Mouse (Mus musculus) forebrain, embryonic 16.5 days (tissue): ENCODE data around the gene Prrg2. TPM values are rescaled to one million over a fixed set of nuclear protein-coding genes. Genes with fewer than 3 reads are reported as not detected.
"Not testable (repeated sequence)": the region's sequence is repeated elsewhere in the genome, so short reads cannot be mapped to it uniquely, and the experiment has no call there.

Experiments used
- ATAC-seq: fragments of 200-750 bp; cut with Nextera tagmentation; 2 replicates; pipeline ENCODE4 v1.8.0; 2017; ENCODE audit warnings: mild to moderate bottlenecking, moderate library complexity
- H3K27ac ChIP-seq: fragments of 300-500 bp; sonication (generic); 2 replicates; pipeline ENCODE4 v1.5.1; 2014; ENCODE audit warnings: low read length, control low read depth
- H3K27me3 ChIP-seq: fragments of 300-500 bp; sonication (generic); replicated peaks from 2 replicates; pipeline ENCODE4 v1.6.1; 2014; ENCODE audit warnings: low read length; ENCODE audit not compliant: control insufficient read depth, insufficient read depth
- H3K36me3 ChIP-seq: fragments of 300-500 bp; sonication (generic); 2 replicates; pipeline ENCODE4 v1.6.1; 2014; ENCODE audit not compliant: control insufficient read depth, insufficient read depth
- H3K4me1 ChIP-seq: fragments of 300-500 bp; sonication (generic); replicated peaks from 2 replicates; pipeline ENCODE4 v1.6.1; 2014; ENCODE audit warnings: low read length; ENCODE audit not compliant: control insufficient read depth, insufficient read depth
- H3K4me2 ChIP-seq: fragments of 300-500 bp; sonication (generic); 2 replicates; pipeline ENCODE4 v1.6.1; 2014; ENCODE audit warnings: mild to moderate bottlenecking, low read length, control low read depth
- H3K4me3 ChIP-seq: fragments of 300-500 bp; sonication (generic); replicated peaks from 2 replicates; pipeline ENCODE4 v1.5.1; 2014; ENCODE audit warnings: mild to moderate bottlenecking, low read length, control low read depth
- H3K9ac ChIP-seq: fragments of 300-500 bp; sonication (generic); replicated peaks from 2 replicates; pipeline ENCODE4 v1.6.1; 2014; ENCODE audit warnings: low read depth, low read length, control low read depth
- H3K9me3 ChIP-seq: fragments of 300-500 bp; sonication (generic); 2 replicates; pipeline ENCODE4 v1.6.1; 2016; ENCODE audit warnings: low read length; ENCODE audit not compliant: control insufficient read depth
- WGBS: fragments of 180-500 bp; shearing (Covaris S2); extraction: QIAGEN DNeasy Blood & Tissue Kit; methylation state at CpG from one replicate; pipeline ENCODE4 v1.1.7; 2014; 5-methylcytosine and 5-hydroxymethylcytosine counted together
- polyA plus RNA-seq: library from polyadenylated mRNA; unstranded; fragments of >200 nt; fragmentation: Nextera tagmentation; extraction: Ambion mirVana; gene quantifications from 2 replicates; pipeline ENCODE4 v1.2.1, GENCODE M21; 2015

Prrg2 gene
- polyA plus RNA-seq, 1 experiment from 2014 or later, result 13.6 TPM

GRCm38 (mm10) chr7:45030857-45031256, 31.6 kb downstream of the Prrg2 start:
- no peak overlapping the region for H3K9ac ChIP-seq
- H3K4me1 ChIP-seq, result no peaks in the 10 kb centered on the region
- H3K9me3 ChIP-seq, result no peaks in the 10 kb centered on the region
- no peak overlapping the region for H3K4me3 ChIP-seq
- ATAC-seq, result no peak
- H3K36me3 ChIP-seq, result peaks cover 53% of the 10 kb centered on the region
- H3K27me3 ChIP-seq, result no peaks in the 10 kb centered on the region
- H3K27ac ChIP-seq, result no peak overlapping the region
- 94% methylated on average over 8 of the region's 8 CpGs for WGBS
- no peak overlapping the region for H3K4me2 ChIP-seq

GRCm38 (mm10) chr7:45029995-45030394, 32.5 kb downstream of the Prrg2 start:
- ATAC-seq, result no peak
- peaks cover 45% of the 10 kb centered on the region for H3K36me3 ChIP-seq
- no peak overlapping the region for H3K4me2 ChIP-seq
- 93% methylated on average over 6 of the region's 6 CpGs for WGBS
- H3K9ac ChIP-seq, result no peak overlapping the region
- H3K27me3 ChIP-seq, result no peaks in the 10 kb centered on the region
- H3K4me1 ChIP-seq, result no peaks in the 10 kb centered on the region
- no peaks in the 10 kb centered on the region for H3K9me3 ChIP-seq
- H3K27ac ChIP-seq, result no peak overlapping the region
- no peak overlapping the region for H3K4me3 ChIP-seq

GRCm38 (mm10) chr7:45028351-45028750, 34.1 kb downstream of the Prrg2 start:
- no peak for ATAC-seq
- no peak overlapping the region for H3K4me2 ChIP-seq
- no peaks in the 10 kb centered on the region for H3K27me3 ChIP-seq
- H3K9ac ChIP-seq, result no peak overlapping the region
- 90% methylated on average over 11 of the region's 11 CpGs for WGBS
- no peaks in the 10 kb centered on the region for H3K4me1 ChIP-seq
- H3K36me3 ChIP-seq, result peaks cover 28% of the 10 kb centered on the region
- H3K4me3 ChIP-seq, result no peak overlapping the region
- H3K27ac ChIP-seq, result no peak overlapping the region
- H3K9me3 ChIP-seq, result no peaks in the 10 kb centered on the region

GRCm38 (mm10) chr7:45027761-45028160, 34.7 kb downstream of the Prrg2 start:
- Histone ChIP-seq H3K27me3 (no peaks in the 10 kb centered on the region), H3K9ac (no peak overlapping the region), H3K27ac (no peak overlapping the region), H3K36me3 (peaks cover 24% of the 10 kb centered on the region), H3K9me3 (no peaks in the 10 kb centered on the region), H3K4me2 (no peak overlapping the region), H3K4me3 (no peak overlapping the region), H3K4me1 (no peaks in the 10 kb centered on the region)
- 94% methylated on average over 9 of the region's 9 CpGs for WGBS
- no peak for ATAC-seq

- Histone ChIP-seq H3K4me2 (no peak overlapping the region), H3K27ac (no peak overlapping the region), H3K4me3 (no peak overlapping the region), H3K36me3 (peaks cover 20% of the 10 kb centered on the region), H3K27me3 (no peaks in the 10 kb centered on the region), H3K4me1 (no peaks in the 10 kb centered on the region), H3K9me3 (no peaks in the 10 kb centered on the region), H3K9ac (no peak overlapping the region)
- ATAC-seq, result 0 out of 2 replicates have a peak, but pooled peaks have one; percentile 18
- 56% methylated on average over 2 of the region's 2 CpGs for WGBS
These were observed 36.2 kb downstream of the Prrg2 start for GRCm38 (mm10) chr7:45026256-45026655.

- Histone ChIP-seq H3K27ac (no peak overlapping the region; the same call in 1 of the 2 replicates), H3K9me3 (no peaks in the 10 kb centered on the region), H3K9ac (no peak overlapping the region), H3K36me3 (peaks cover 15% of the 10 kb centered on the region), H3K4me2 (no peak overlapping the region), H3K4me1 (no peaks in the 10 kb centered on the region), H3K27me3 (no peaks in the 10 kb centered on the region), H3K4me3 (no peak overlapping the region)
- WGBS, result 78% methylated on average over 8 of the region's 8 CpGs
- no peak for ATAC-seq
These were observed 36.8 kb downstream of the Prrg2 start for GRCm38 (mm10) chr7:45025601-45026220.

GRCm38 (mm10) chr7:45024281-45025248, 37.9 kb downstream of the Prrg2 start:
- no peak overlapping the region for H3K9ac ChIP-seq
- H3K4me3 ChIP-seq, result no peak overlapping the region
- H3K27me3 ChIP-seq, result no peaks in the 10 kb centered on the region
- no peaks in the 10 kb centered on the region for H3K4me1 ChIP-seq
- H3K9me3 ChIP-seq, result no peaks in the 10 kb centered on the region
- peak overlapping the region; percentile 4; the same call in 1 of the 2 replicates for H3K27ac ChIP-seq
- no peak for ATAC-seq
- H3K4me2 ChIP-seq, result no peak overlapping the region
- peaks cover 8% of the 10 kb centered on the region for H3K36me3 ChIP-seq
- WGBS, result 87% methylated on average over 15 of the region's 15 CpGs

GRCm38 (mm10) chr7:45023711-45024110, 38.8 kb downstream of the Prrg2 start:
- not testable (repeated sequence) for H3K4me3 ChIP-seq, H3K9me3 ChIP-seq, H3K36me3 ChIP-seq, ATAC-seq, H3K4me2 ChIP-seq, H3K27ac ChIP-seq, H3K27me3 ChIP-seq, H3K9ac ChIP-seq, H3K4me1 ChIP-seq
- whole genome bisulfite sequencing, result 79% methylated on average over 5 of the region's 5 CpGs

GRCm38 (mm10) chr7:45020225-45020624, 42.3 kb downstream of the Prrg2 start:
- 77% methylated on average over 9 of the region's 9 CpGs for WGBS
- no peak overlapping the region for H3K27ac ChIP-seq
- H3K9me3 ChIP-seq, result no peaks in the 10 kb centered on the region
- no peak overlapping the region for H3K4me3 ChIP-seq
- H3K9ac ChIP-seq, result no peak overlapping the region
- peaks cover 16% of the 10 kb centered on the region for H3K4me1 ChIP-seq
- no peak for ATAC-seq
- H3K27me3 ChIP-seq, result 0 out of 2 replicates have a peak, but pooled peaks cover 6% of the 10 kb centered on the region
- H3K4me2 ChIP-seq, result no peak overlapping the region
- no peaks in the 10 kb centered on the region for H3K36me3 ChIP-seq
